In genomic region chr2:30605762-30606051, GRCm38 (mm10) we compare ENCODE assay signal across 9 mouse cellular contexts. TPM values are rescaled to one million over a fixed set of nuclear protein-coding genes. Genes with fewer than 3 reads are reported as not detected.
DNase-seq lines count a peak whose midpoint lies in the region; ATAC-seq and TF ChIP-seq lines count a peak whose summit lies in the region.
"Had no signal": no experiment of that assay in that cellular context is flagged by ENCODE, and none has a peak within 500 bp of the region (broad histone marks: within the 10 kb centered on the region; RNA-seq: fewer than 3 reads in every experiment).

No protein-coding gene starts in this region.

- H3K9ac ChIP-seq in heart, embryonic 13.5 days = peak overlapping the region; percentile 74
- 0 out of 2 replicates have a peak overlapping the region, but pooled peaks have one; percentile 55 for H3K9ac ChIP-seq in midbrain, embryonic 13.5 days (replicated peaks)
- no peak overlapping the region for H3K9ac ChIP-seq in midbrain, postnatal 0 days (replicated peaks; ENCODE audit: low read length, poor library complexity, severe bottlenecking)
- 0 out of 2 replicates have a peak overlapping the region, but pooled peaks have one; percentile 6 for H3K9ac ChIP-seq in hindbrain, embryonic 15.5 days

- H3K27ac ChIP-seq in heart, embryonic 13.5 days (replicated peaks) = peak overlapping the region; percentile 76
- peak overlapping the region; percentile 89 for H3K27ac ChIP-seq in midbrain, embryonic 13.5 days
- no peak overlapping the region for H3K27ac ChIP-seq in midbrain, postnatal 0 days (ENCODE audit: low read depth, low read length)
- peak overlapping the region; percentile 80 for H3K27ac ChIP-seq in hindbrain, embryonic 15.5 days (replicated peaks)

- no peak for TF ChIP-seq CTCF in midbrain, postnatal 0 days (IDR thresholded peaks at IDR 0.05)

- no peaks in the 10 kb centered on the region for H3K36me3 ChIP-seq in heart, embryonic 13.5 days
- H3K36me3 ChIP-seq in midbrain, embryonic 13.5 days = no peaks in the 10 kb centered on the region
- H3K36me3 ChIP-seq in midbrain, postnatal 0 days (ENCODE audit: insufficient read depth, low read length) = no peaks in the 10 kb centered on the region
- H3K36me3 ChIP-seq in hindbrain, embryonic 15.5 days = no peaks in the 10 kb centered on the region

- WGBS in heart, embryonic 13.5 days = 3% methylated on average over 4 of the region's 6 CpGs
- WGBS in midbrain, embryonic 13.5 days = 19% methylated on average over 4 of the region's 6 CpGs
- 19% methylated on average over 4 of the region's 6 CpGs for WGBS in midbrain, postnatal 0 days
- 19% methylated on average over 6 of the region's 6 CpGs for WGBS in hindbrain, embryonic 15.5 days

- no peaks in the 10 kb centered on the region for H3K9me3 ChIP-seq in heart, embryonic 13.5 days
- H3K9me3 ChIP-seq in midbrain, embryonic 13.5 days = no peaks in the 10 kb centered on the region
- no peaks in the 10 kb centered on the region for H3K9me3 ChIP-seq in midbrain, postnatal 0 days (ENCODE audit: low read length)
- H3K9me3 ChIP-seq in hindbrain, embryonic 15.5 days = no peaks in the 10 kb centered on the region

- DNase-seq in heart, adult 9 months (ENCODE audit: low spot score in 2 of 2) = no peak
- no peak for DNase-seq in midbrain, postnatal 0 days (ENCODE audit: low spot score)
- DNase-seq in urinary bladder, adult 2 months (ENCODE audit: low spot score) = no peak
- DNase-seq in urinary bladder, postnatal 14 days (ENCODE audit: low spot score) = no peak
- DNase-seq in right cerebral cortex, postnatal 4 days = no peak

- no peak for ATAC-seq in heart, embryonic 13.5 days (ENCODE audit: extremely low read depth, insufficient number of reproducible peaks, low FRiP score, low TSS enrichment)
- no peak for ATAC-seq in midbrain, embryonic 13.5 days
- no peak for ATAC-seq in midbrain, postnatal 0 days (ENCODE audit: low FRiP score)
- ATAC-seq in hindbrain, embryonic 15.5 days (ENCODE audit: low FRiP score, low read depth) = no peak

- 0 out of 2 replicates have a peak, but pooled peaks cover 3% of the 10 kb centered on the region for H3K27me3 ChIP-seq in heart, embryonic 13.5 days (replicated peaks)
- no peaks in the 10 kb centered on the region for H3K27me3 ChIP-seq in midbrain, embryonic 13.5 days
- H3K27me3 ChIP-seq in midbrain, postnatal 0 days (ENCODE audit: insufficient read depth, low read length) = no peaks in the 10 kb centered on the region
- no peaks in the 10 kb centered on the region for H3K27me3 ChIP-seq in hindbrain, embryonic 15.5 days

- peaks cover 68% of the 10 kb centered on the region for H3K4me1 ChIP-seq in heart, embryonic 13.5 days
- peaks cover 74% of the 10 kb centered on the region for H3K4me1 ChIP-seq in midbrain, embryonic 13.5 days (replicated peaks)
- peaks cover 13% of the 10 kb centered on the region for H3K4me1 ChIP-seq in midbrain, postnatal 0 days (ENCODE audit: insufficient read depth, low read length)
- peaks cover 78% of the 10 kb centered on the region for H3K4me1 ChIP-seq in hindbrain, embryonic 15.5 days (replicated peaks)

- H3K4me2 ChIP-seq in heart, embryonic 13.5 days = peak overlapping the region; percentile 66
- peak overlapping the region; percentile 48 for H3K4me2 ChIP-seq in midbrain, embryonic 13.5 days (replicated peaks)
- no peak overlapping the region for H3K4me2 ChIP-seq in midbrain, postnatal 0 days (ENCODE audit: low read depth, low read length, poor library complexity, severe bottlenecking)
- H3K4me2 ChIP-seq in hindbrain, embryonic 15.5 days = no peak overlapping the region

- no peak overlapping the region for H3K4me3 ChIP-seq in heart, embryonic 13.5 days
- H3K4me3 ChIP-seq in midbrain, embryonic 13.5 days (replicated peaks) = no peak overlapping the region
- no peak overlapping the region for H3K4me3 ChIP-seq in midbrain, postnatal 0 days (ENCODE audit: low read depth, low read length)
- no peak overlapping the region for H3K4me3 ChIP-seq in hindbrain, embryonic 15.5 days

RNA-seq across cellular contexts. Expression of gene Cstad, which starts 10.9 kb away (rescaled TPM):
- polyA plus RNA-seq in heart, embryonic 13.5 days (2015; fragmentation: Nextera tagmentation; extraction: Ambion mirVana) = 2.1 and 2.4 TPM in 2 replicates
- polyA plus RNA-seq in midbrain, embryonic 13.5 days (2015; fragmentation: Nextera tagmentation; extraction: Ambion mirVana) = 0.27 and 0.43 TPM in 2 replicates
- 0.55 and 2.2 TPM in 2 replicates for total RNA-seq in midbrain, postnatal 0 days (2014; rRNA removed)
- polyA plus RNA-seq in midbrain, postnatal 0 days (2015; fragmentation: Nextera tagmentation; extraction: Ambion mirVana) = 0.64 and 0.70 TPM in 2 replicates
- polyA plus RNA-seq in hindbrain, embryonic 15.5 days (2015; fragmentation: Nextera tagmentation; extraction: Ambion mirVana) = 0.51 and 0.94 TPM in 2 replicates
- polyA plus RNA-seq in urinary bladder, adult 2 months (2012; rRNA removed) = 5.8 and 6.3 TPM in 2 replicates
- polyA plus RNA-seq: liver, embryonic 16.5 days had no signal

Comparison
In these comparisons a context has a peak if more than half of its experiments do, and no peak if none do; other contexts are left out.
1. H3K4me2 ChIP-seq: peak in heart, embryonic 13.5 days (single experiment) and midbrain, embryonic 13.5 days (single experiment); none in midbrain, postnatal 0 days (single experiment) and hindbrain, embryonic 15.5 days (single experiment).